Mouse (Mus musculus) E14TG2a.4 (cell line): Measurements from ENCODE around the gene Aatf.

Experiments
- CTCF ChIP-seq: conservative IDR thresholded peaks from 2 replicates; pipeline ENCODE4 v1.5.1; 2014; ENCODE audit warnings: low read length
- NANOG ChIP-seq: IDR thresholded peaks from 2 replicates; pipeline ENCODE4 v1.6.1; 2014; ENCODE audit warnings: borderline replicate concordance, low read length, mixed read lengths
- POU5F1 ChIP-seq: IDR thresholded peaks from 2 replicates; pipeline ENCODE4 v1.6.1; 2014; ENCODE audit warnings: low read length, borderline replicate concordance

DNA sequence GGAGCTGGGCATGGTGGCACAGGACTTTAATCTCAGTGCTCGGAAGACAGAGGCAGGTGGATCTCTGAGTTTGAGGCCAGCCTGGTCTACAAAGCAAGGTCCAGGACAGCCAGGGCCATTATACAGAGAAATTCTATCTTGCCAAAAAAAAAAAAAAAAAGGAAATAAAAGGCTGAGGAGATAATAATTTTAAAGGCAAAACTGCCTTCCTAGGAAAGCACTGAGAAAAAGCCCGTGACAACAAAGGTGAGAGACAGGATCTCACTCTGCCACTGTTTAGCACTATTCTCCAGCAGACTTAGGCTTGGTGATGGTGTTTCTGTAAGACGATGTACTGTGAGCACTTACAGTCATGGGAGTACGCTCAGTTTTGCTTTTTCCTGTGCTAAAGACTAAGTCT, 37.3 kb downstream of the Aatf start:
- TF ChIP-seq CTCF: no peak
- TF ChIP-seq POU5F1: no peak
- no peak for TF ChIP-seq NANOG
